Mouse (Mus musculus): ENCODE results near the gene Fam89b.
"Not testable (repeated sequence)": the region's sequence is repeated elsewhere in the genome, so short reads cannot be mapped to it uniquely, and the experiment has no call there.

Gene Fam89b

GRCm38 (mm10) chr19:5713255-5713654 is 16.2 kb downstream of the Fam89b start:
- DNase-seq (ENCODE audit: low read depth, low spot score), result no peak

GRCm38 (mm10) chr19:5711907-5712460 is 17.5 kb downstream of the Fam89b start:
- no peak for DNase-seq (ENCODE audit: low read depth, low spot score)

- no peak for DNase-seq (ENCODE audit: low read depth, low spot score)
Measured at GRCm38 (mm10) chr19:5711218-5711617, 18.2 kb downstream of the Fam89b start.

GRCm38 (mm10) chr19:5710581-5710980 is 18.9 kb downstream of the Fam89b start:
- no peak for DNase-seq (ENCODE audit: low read depth, low spot score)

- DNase-seq (ENCODE audit: low read depth, low spot score), result no peak
Measured at GRCm38 (mm10) chr19:5710068-5710467, 19.4 kb downstream of the Fam89b start.

- DNase-seq (ENCODE audit: low read depth, low spot score), result no peak
Measured at GRCm38 (mm10) chr19:5704801-5705571, 24.5 kb downstream of the Fam89b start.

- DNase-seq (ENCODE audit: low read depth, low spot score), result no peak
Measured at GRCm38 (mm10) chr19:5704163-5704800, 25.2 kb downstream of the Fam89b start, which contains the start of gene Kcnk7. Gene Kcnk7, plus strand, starts transcription at chr19:5704367.

GRCm38 (mm10) chr19:5695849-5696462 is 33.5 kb downstream of the Fam89b start:
- no peak for DNase-seq (ENCODE audit: low read depth, low spot score)

- DNase-seq (ENCODE audit: low read depth, low spot score), result no peak
Measured at GRCm38 (mm10) chr19:5693801-5694200, 35.7 kb downstream of the Fam89b start.

- DNase-seq (ENCODE audit: low read depth, low spot score), result no peak
Measured at GRCm38 (mm10) chr19:5692913-5693396, 36.5 kb downstream of the Fam89b start.

- DNase-seq (ENCODE audit: low read depth, low spot score), result no peak
Measured at GRCm38 (mm10) chr19:5692086-5692912, 37.2 kb downstream of the Fam89b start.

GRCm38 (mm10) chr19:5691601-5692000 is 37.9 kb downstream of the Fam89b start:
- no peak for DNase-seq (ENCODE audit: low read depth, low spot score)

- no peak for DNase-seq (ENCODE audit: low read depth, low spot score)
Measured at GRCm38 (mm10) chr19:5690343-5690735, 39.1 kb downstream of the Fam89b start.

- peak; percentile 76 for DNase-seq (ENCODE audit: low read depth, low spot score)
Measured at GRCm38 (mm10) chr19:5689565-5690342, 39.7 kb downstream of the Fam89b start.

- no peak for DNase-seq (ENCODE audit: low read depth, low spot score)
Measured at GRCm38 (mm10) chr19:5689088-5689428, 40.4 kb downstream of the Fam89b start.

- peak; percentile 100 for DNase-seq (ENCODE audit: low read depth, low spot score)
Measured at GRCm38 (mm10) chr19:5688200-5689087, 41.0 kb downstream of the Fam89b start, which contains the start of the genes Map3k11 and Pcnx3. Gene Map3k11, plus strand, starts transcription at chr19:5688742. Gene Pcnx3, minus strand, starts transcription at chr19:5688908.

GRCm38 (mm10) chr19:5687738-5688137 is 41.7 kb downstream of the Fam89b start:
- DNase-seq (ENCODE audit: low read depth, low spot score), result no peak

- DNase-seq (ENCODE audit: low read depth, low spot score), result not testable (repeated sequence)
Measured at GRCm38 (mm10) chr19:5686954-5687353, 42.5 kb downstream of the Fam89b start.

GRCm38 (mm10) chr19:5686437-5686836 is 43.0 kb downstream of the Fam89b start:
- no peak for DNase-seq (ENCODE audit: low read depth, low spot score)
